Mouse (Mus musculus) ES-Bruce4 (cell line): ENCODE data around the gene Scgb1b10. TPM values are rescaled to one million over a fixed set of nuclear protein-coding genes. Genes with fewer than 3 reads are reported as not detected.
"Not testable (repeated sequence)": the region's sequence is repeated elsewhere in the genome, so short reads cannot be mapped to it uniquely, and the experiment has no call there.

Source experiments
- H3K27ac ChIP-seq: 2 replicates; pipeline ENCODE4 v1.5.1; 2012; ENCODE audit warnings: low read length, inconsistent platforms; ENCODE audit not compliant: insufficient read depth
- H3K27me3 ChIP-seq: 2 replicates; pipeline ENCODE4 v1.6.1; 2012; ENCODE audit warnings: mild to moderate bottlenecking, low read length, inconsistent platforms; ENCODE audit not compliant: control insufficient read depth, poor library complexity, insufficient read depth, severe bottlenecking
- H3K36me3 ChIP-seq: 2 replicates; pipeline ENCODE4 v1.6.1; 2012; ENCODE audit warnings: inconsistent platforms, mild to moderate bottlenecking, low read length, moderate library complexity; ENCODE audit not compliant: control insufficient read depth, poor library complexity, insufficient read depth, severe bottlenecking
- H3K4me1 ChIP-seq: one replicate; pipeline ENCODE4 v1.8.1; 2011; ENCODE audit warnings: low read length; ENCODE audit not compliant: control insufficient read depth, insufficient read depth
- H3K4me3 ChIP-seq: 2 replicates; pipeline ENCODE4 v1.5.1; 2011; ENCODE audit warnings: low read depth, mild to moderate bottlenecking, low read length
- H3K9ac ChIP-seq: 2 replicates; pipeline ENCODE4 v1.6.1; 2012; ENCODE audit warnings: low read depth, mild to moderate bottlenecking, inconsistent platforms; ENCODE audit not compliant: poor library complexity, severe bottlenecking
- H3K9me3 ChIP-seq: replicated peaks from 2 replicates; pipeline ENCODE4 v1.6.1; 2012; ENCODE audit warnings: mild to moderate bottlenecking, low read length, inconsistent platforms; ENCODE audit not compliant: control insufficient read depth, poor library complexity, insufficient read depth, severe bottlenecking
- polyA plus RNA-seq: library from polyadenylated mRNA; stranded (reverse); fragments of >200 nt; gene quantifications from 2 replicates; pipeline ENCODE4 v1.2.4, GENCODE M21; 2011; ENCODE audit warnings: low read depth; ENCODE audit not compliant: missing spikeins, insufficient read depth, insufficient read length

Scgb1b10 gene
- not detected in 2 replicates for polyA plus RNA-seq

GRCm38 (mm10) chr7:32100553-32100952 is at the start of gene Scgb1b10:
Gene Scgb1b10, plus strand, starts transcription at chr7:32100853.
- not testable (repeated sequence) for H3K27ac ChIP-seq, H3K4me1 ChIP-seq, H3K9me3 ChIP-seq, H3K36me3 ChIP-seq, H3K4me3 ChIP-seq, H3K27me3 ChIP-seq, H3K9ac ChIP-seq

Other genes with a start within 250 kb of the Scgb1b10 start
- not detected in 2 replicates for gene Scgb2b11, start 110.3 kb downstream of the Scgb1b10 start, polyA plus RNA-seq
- gene Scgb1b11, start 122.0 kb downstream of the Scgb1b10 start, polyA plus RNA-seq = not detected in 2 replicates
- not detected in 2 replicates for gene Scgb2b12, start 226.4 kb downstream of the Scgb1b10 start, polyA plus RNA-seq
- gene Scgb1b12, start 233.3 kb downstream of the Scgb1b10 start, polyA plus RNA-seq = not detected in 2 replicates